Mouse (Mus musculus) layer of hippocampus, adult 11-12 months (tissue): ENCODE measurements around the gene Clic3.

Experiments used
- DNase-seq: peaks from one replicate; pipeline ENCODE4 v3.0.0; 2022; ENCODE audit warnings: low spot score

Gene Clic3

GRCm38 (mm10) chr2:25442682-25443081 is 14.0 kb upstream of the Clic3 start:
- no peak for DNase-seq

GRCm38 (mm10) chr2:25450853-25451647 is 5.6 kb upstream of the Clic3 start:
- no peak for DNase-seq

GRCm38 (mm10) chr2:25452951-25453350 is 3.7 kb upstream of the Clic3 start:
- no peak for DNase-seq

- no peak for DNase-seq
These were observed 621 bp downstream of the Clic3 start for GRCm38 (mm10) chr2:25457022-25457896.

- peak; percentile 55 for DNase-seq
These were observed 2.3 kb downstream of the Clic3 start for GRCm38 (mm10) chr2:25458911-25459310.

GRCm38 (mm10) chr2:25460135-25460534 is 3.5 kb downstream of the Clic3 start:
- no peak for DNase-seq

GRCm38 (mm10) chr2:25460551-25461309 is 4.1 kb downstream of the Clic3 start, which contains the start of gene Paxx:
Paxx (minus strand) TSS chr2:25461094.
- peak; percentile 95 for DNase-seq

- DNase-seq = no peak
These were observed 4.8 kb downstream of the Clic3 start for GRCm38 (mm10) chr2:25461407-25461806.

GRCm38 (mm10) chr2:25463630-25464029 is 7.0 kb downstream of the Clic3 start:
- no peak for DNase-seq

GRCm38 (mm10) chr2:25465256-25465655 is 8.6 kb downstream of the Clic3 start:
- DNase-seq = no peak

GRCm38 (mm10) chr2:25465816-25466635 is 9.4 kb downstream of the Clic3 start:
- no peak for DNase-seq

GRCm38 (mm10) chr2:25467606-25468303 is 11.1 kb downstream of the Clic3 start:
- DNase-seq = no peak

- DNase-seq = peak; percentile 76
These were observed 12.6 kb downstream of the Clic3 start for GRCm38 (mm10) chr2:25468962-25469915.

- no peak for DNase-seq
These were observed 13.3 kb downstream of the Clic3 start, which contains the start of gene Ptgds for GRCm38 (mm10) chr2:25469969-25470368. Ptgds (minus strand) TSS chr2:25470046.

- no peak for DNase-seq
These were observed 15.9 kb downstream of the Clic3 start for GRCm38 (mm10) chr2:25472550-25472949.

- DNase-seq = no peak
These were observed 20.9 kb downstream of the Clic3 start for GRCm38 (mm10) chr2:25477541-25477940.

- DNase-seq = peak; percentile 75
These were observed 21.5 kb downstream of the Clic3 start for GRCm38 (mm10) chr2:25477967-25478675.

GRCm38 (mm10) chr2:25479551-25480311 is 23.1 kb downstream of the Clic3 start:
- DNase-seq = no peak
